Mouse (Mus musculus) forebrain, embryonic 10.5 days (tissue): ENCODE results near the gene Nsd1. TPM values are rescaled to one million over a fixed set of nuclear protein-coding genes. Genes with fewer than 3 reads are reported as not detected.

Experiments used
- DNase-seq: peaks from one replicate; pipeline ENCODE4 v3.0.0-alpha.2; 2017; ENCODE audit warnings: low spot score; ENCODE audit errors: extremely low spot score
- H3K27ac ChIP-seq: fragments of 300-500 bp; sonication (generic); 2 replicates; pipeline ENCODE4 v1.5.1; 2016; ENCODE audit warnings: mild to moderate bottlenecking
- H3K27me3 ChIP-seq: fragments of 300-500 bp; sonication (generic); 2 replicates; pipeline ENCODE4 v1.6.1; 2016; ENCODE audit warnings: mild to moderate bottlenecking; ENCODE audit not compliant: poor library complexity, severe bottlenecking
- H3K36me3 ChIP-seq: fragments of 300-500 bp; sonication (generic); replicated peaks from 2 replicates; pipeline ENCODE4 v1.6.1; 2016; ENCODE audit warnings: mild to moderate bottlenecking, moderate library complexity
- H3K4me1 ChIP-seq: fragments of 300-500 bp; sonication (generic); 2 replicates; pipeline ENCODE4 v1.6.1; 2016
- H3K4me3 ChIP-seq: fragments of 300-500 bp; sonication (generic); 2 replicates; pipeline ENCODE4 v1.5.1; 2016; ENCODE audit warnings: mild to moderate bottlenecking, moderate library complexity
- H3K9me3 ChIP-seq: fragments of 300-500 bp; sonication (generic); 2 replicates; pipeline ENCODE4 v1.6.1; 2016; ENCODE audit warnings: mild to moderate bottlenecking, moderate library complexity
- WGBS: fragments of 180-500 bp; shearing (Covaris S2); methylation state at CpG from one replicate; pipeline ENCODE4 v1.1.7; 2016; 5-methylcytosine and 5-hydroxymethylcytosine counted together
- polyA plus RNA-seq: library from polyadenylated mRNA; unstranded; fragments of >200 nt; fragmentation: Nextera tagmentation; extraction: Ambion mirVana; gene quantifications from 2 replicates; pipeline ENCODE4 v1.2.1, GENCODE M21; 2016

Nsd1 gene
- polyA plus RNA-seq, 1 experiment from 2014 or later, result 70.1 TPM

DNA sequence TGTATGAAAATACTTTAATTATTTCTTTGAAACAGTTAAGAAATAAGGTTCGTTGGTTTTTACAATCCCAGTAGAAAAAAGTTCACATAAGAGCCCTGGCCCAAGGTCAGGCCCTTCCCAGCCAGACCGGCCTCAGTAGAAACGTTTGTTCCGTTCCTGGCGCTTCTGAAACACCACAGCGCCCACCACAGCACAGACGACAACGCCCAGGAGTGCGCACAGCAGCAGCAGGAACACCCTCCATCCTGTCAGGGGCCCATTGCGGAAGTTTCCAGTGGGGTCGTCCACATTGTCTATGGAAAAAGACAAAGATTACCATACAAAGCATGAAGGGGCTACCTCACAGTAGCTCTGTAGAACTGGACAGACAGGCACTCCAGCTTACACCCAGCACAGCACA lies 137.2 kb downstream of the Nsd1 start:
- no peaks in the 10 kb centered on the region for H3K9me3 ChIP-seq
- no peaks in the 10 kb centered on the region for H3K4me1 ChIP-seq
- H3K4me3 ChIP-seq, result no peak overlapping the region
- DNase-seq, result no peak
- peaks cover 78% of the 10 kb centered on the region for H3K36me3 ChIP-seq
- 89% methylated on average over 11 of the region's 11 CpGs for WGBS
- no peaks in the 10 kb centered on the region for H3K27me3 ChIP-seq
- no peak overlapping the region for H3K27ac ChIP-seq

DNA sequence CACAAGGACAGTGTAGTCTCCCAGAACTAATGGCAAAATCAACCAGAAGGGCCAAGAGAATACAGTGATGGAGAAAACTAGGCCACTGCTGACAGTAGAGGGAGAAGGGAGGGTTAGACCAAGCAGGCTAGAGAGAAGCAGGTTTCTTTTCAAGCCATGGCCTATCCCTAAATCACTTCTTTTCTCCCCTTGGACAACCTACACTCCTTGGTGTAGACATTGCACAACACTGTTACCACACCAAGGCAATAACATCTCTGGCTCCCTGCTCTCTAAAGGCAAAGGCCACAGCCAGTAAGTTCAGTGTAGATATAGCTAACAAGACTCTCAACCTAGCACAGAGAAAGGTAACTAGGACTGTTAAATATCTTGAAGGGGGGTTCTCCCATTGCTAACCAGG lies 151.6 kb downstream of the Nsd1 start:
- no peak for DNase-seq
- Histone ChIP-seq H3K27me3 (no peaks in the 10 kb centered on the region), H3K4me1 (peaks cover 19% of the 10 kb centered on the region), H3K9me3 (no peaks in the 10 kb centered on the region), H3K4me3 (peak overlapping the region; percentile 97), H3K36me3 (peaks cover 51% of the 10 kb centered on the region), H3K27ac (no peak overlapping the region)

DNA sequence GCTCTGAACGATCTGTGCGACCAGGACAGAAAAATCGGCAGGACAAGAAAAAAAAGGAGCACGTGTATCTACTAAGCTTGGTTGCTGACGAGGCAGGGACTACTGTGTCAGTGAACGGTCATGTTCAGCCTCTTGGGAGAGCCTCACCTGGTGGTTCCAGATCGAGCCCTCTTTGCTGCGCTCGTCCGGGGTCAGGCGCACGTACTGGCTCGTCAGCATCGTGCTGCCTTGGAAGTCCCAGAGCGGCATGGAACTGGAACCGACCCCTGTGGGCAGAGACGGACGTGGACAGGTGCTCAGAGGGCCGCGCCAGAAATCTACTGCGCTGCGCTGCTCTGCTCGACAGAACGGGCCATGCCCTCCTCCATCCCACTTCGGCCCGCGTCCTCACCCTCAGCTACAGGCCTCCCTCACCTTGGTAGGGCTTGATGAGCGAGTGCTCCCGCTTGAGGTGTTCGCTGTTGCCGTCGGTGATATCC lies 152.4 kb downstream of the Nsd1 start:
- under 1% methylated on average over 32 of the region's 32 CpGs for WGBS
- H3K27me3 ChIP-seq, result no peaks in the 10 kb centered on the region
- DNase-seq, result no peak

DNA sequence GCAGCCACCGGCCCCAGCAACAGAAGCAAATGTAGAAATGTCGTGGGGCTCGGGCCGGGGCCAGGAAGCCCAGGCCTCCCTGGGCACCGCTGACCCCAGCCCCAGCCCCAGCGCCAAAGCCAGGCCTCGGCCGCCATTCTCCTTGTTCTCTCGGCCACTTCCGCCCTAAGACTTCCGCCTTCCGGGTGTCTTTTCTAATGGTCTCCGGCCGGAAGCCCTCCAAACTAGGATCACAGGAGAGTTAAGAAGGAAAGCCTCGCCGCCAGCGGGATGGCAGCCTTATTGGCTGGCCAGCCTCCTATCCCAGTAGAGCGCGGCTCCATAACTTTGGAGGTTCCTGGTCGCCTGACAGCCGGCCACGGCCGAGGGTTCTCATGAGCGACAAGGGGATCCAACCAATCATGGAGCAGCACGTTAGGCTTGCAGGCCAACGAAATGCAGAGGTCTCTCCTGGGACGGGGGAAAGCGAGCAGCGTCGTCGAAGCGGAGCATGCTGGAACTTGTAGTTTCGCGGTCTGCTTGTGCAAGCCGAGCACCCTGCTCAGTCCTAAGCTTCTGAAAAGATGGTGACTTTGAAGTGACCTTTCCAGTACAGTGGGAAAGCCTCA lies 153.0 kb downstream of the Nsd1 start, which contains the start of gene Lman2:
TSS of gene Lman2 (minus strand) at position 331 of the 608 bp plus-strand sequence.
- Histone ChIP-seq H3K27me3 (no peaks in the 10 kb centered on the region), H3K27ac (peak within 1 kb of the TSS; percentile 95), H3K4me3 (peak within 1 kb of the TSS; percentile 97), H3K36me3 (peaks cover 37% of the 10 kb centered on the region), H3K4me1 (peaks cover 19% of the 10 kb centered on the region), H3K9me3 (no peaks in the 10 kb centered on the region)
- DNase-seq, result peak; percentile 97
- WGBS, result under 1% methylated on average over 35 of the region's 35 CpGs

More for the DNA sequence above, 152.4 kb downstream of the Nsd1 start:
- peaks cover 19% of the 10 kb centered on the region for H3K4me1 ChIP-seq
- peak overlapping the region; percentile 97 for H3K4me3 ChIP-seq
- H3K27ac ChIP-seq, result peak overlapping the region; percentile 95
- peaks cover 42% of the 10 kb centered on the region for H3K36me3 ChIP-seq
- no peaks in the 10 kb centered on the region for H3K9me3 ChIP-seq

Other genes starting within 250 kb of the Nsd1 start
- 0.58 TPM in 2 replicates for gene Hk3, start 188.4 kb upstream of the Nsd1 start, polyA plus RNA-seq
- gene Uimc1, start 109.5 kb upstream of the Nsd1 start, polyA plus RNA-seq, result 23.4 and 23.5 TPM in 2 replicates
- gene Zfp346, start 104.5 kb upstream of the Nsd1 start, polyA plus RNA-seq, result 24.5 and 25.1 TPM in 2 replicates
- gene Gm17617, start 76.2 kb upstream of the Nsd1 start, polyA plus RNA-seq, result not detected in 2 replicates
- 0.16 and 0.30 TPM in 2 replicates for gene Fgfr4, start 57.1 kb upstream of the Nsd1 start, polyA plus RNA-seq
- gene Prelid1, start 110.7 kb downstream of the Nsd1 start, polyA plus RNA-seq, result 502 and 512 TPM in 2 replicates
- gene Rab24, start 112.2 kb downstream of the Nsd1 start, polyA plus RNA-seq, result 67.1 and 76.5 TPM in 2 replicates
- 23.0 and 28.5 TPM in 2 replicates for gene Mxd3, start 120.0 kb downstream of the Nsd1 start, polyA plus RNA-seq
- 97.8 and 100 TPM in 2 replicates for gene Lman2, start 153.0 kb downstream of the Nsd1 start, polyA plus RNA-seq
- 0.34 and 0.58 TPM in 2 replicates for gene Rgs14, start 159.9 kb downstream of the Nsd1 start, polyA plus RNA-seq
- gene Slc34a1, start 188.4 kb downstream of the Nsd1 start, polyA plus RNA-seq, result not detected in 2 replicates
- not detected in 2 replicates for gene Pfn3, start 205.4 kb downstream of the Nsd1 start, polyA plus RNA-seq
- not detected in 2 replicates for gene F12, start 217.0 kb downstream of the Nsd1 start, polyA plus RNA-seq
- gene Grk6, start 235.3 kb downstream of the Nsd1 start, polyA plus RNA-seq, result 44.8 and 51.1 TPM in 2 replicates